Mouse (Mus musculus): ENCODE results near the gene Igll1. TPM values are rescaled to one million over a fixed set of nuclear protein-coding genes. Genes with fewer than 3 reads are reported as not detected.
A peak's percentile ranks its signal among the peaks of the same experiment; 100 is the strongest.

The Igll1 gene
- 0.18 TPM in 1 of 2 replicates, not detected in the other for polyA plus RNA-seq (2015; fragmentation: Nextera tagmentation; extraction: Ambion mirVana)

DNA sequence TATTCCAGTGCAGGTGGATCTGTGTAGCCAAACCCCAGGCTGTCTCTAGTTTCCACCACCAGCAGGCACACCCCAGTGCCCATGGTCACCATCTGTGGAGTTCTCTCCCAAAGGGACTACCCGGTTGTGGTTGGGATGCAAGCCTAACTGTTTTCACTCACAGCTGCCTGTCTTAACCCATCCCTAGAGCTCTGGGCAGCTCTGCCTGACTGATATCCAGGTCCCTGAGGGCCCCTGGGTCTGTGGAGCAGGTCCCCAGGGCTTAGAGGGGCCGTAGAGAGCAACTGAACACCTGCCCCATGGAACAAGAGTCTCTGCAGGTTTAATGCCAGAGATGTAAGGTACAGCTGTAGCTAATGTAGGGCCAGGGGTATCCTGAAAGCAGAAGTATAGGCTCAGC lies at the start of gene Igll1:
Gene Igll1, minus strand, starts transcription at position 8 of the 400 bp plus-strand sequence.
- Histone ChIP-seq H3K4me3 (no peak within 1 kb of the TSS), H3K4me1 (replicated peaks) (no peaks in the 10 kb centered on the region), H3K36me3 (no peaks in the 10 kb centered on the region), H3K9ac (no peak within 1 kb of the TSS), H3K9me3 (no peaks in the 10 kb centered on the region), H3K4me2 (no peak within 1 kb of the TSS), H3K27ac (replicated peaks) (no peak within 1 kb of the TSS), H3K27me3 (no peaks in the 10 kb centered on the region)
- WGBS: 78% methylated on average over 2 of the region's 2 CpGs
- no peak for ATAC-seq (ENCODE audit: low FRiP score, low read depth)

DNA sequence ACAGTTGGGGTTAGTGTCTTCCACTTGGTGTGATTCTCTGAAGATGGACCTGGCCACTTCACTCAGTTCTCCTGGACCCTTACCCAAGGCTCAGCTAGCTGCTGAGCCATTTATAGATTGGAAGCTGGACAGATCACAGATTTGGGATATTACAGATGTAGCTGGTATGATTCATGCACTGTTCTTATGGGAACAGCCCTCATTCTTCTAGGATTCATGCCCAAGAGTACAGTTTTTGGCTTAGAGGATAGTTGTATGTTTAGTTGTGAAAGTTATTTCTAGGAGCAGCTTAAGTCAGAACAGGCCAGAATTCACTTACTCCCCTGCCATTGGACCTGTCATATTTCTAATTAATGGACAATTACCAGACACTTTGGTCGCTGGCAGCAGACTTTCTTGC lies 49.7 kb upstream of the Igll1 start:
- no peaks in the 10 kb centered on the region for H3K9me3 ChIP-seq
- H3K27me3 ChIP-seq: no peaks in the 10 kb centered on the region
- H3K9ac ChIP-seq: no peak overlapping the region
- 77% methylated on average over 1 of the region's 1 CpGs for WGBS
- H3K27ac ChIP-seq (replicated peaks): no peak overlapping the region
- peaks cover 83% of the 10 kb centered on the region for H3K36me3 ChIP-seq
- no peak overlapping the region for H3K4me3 ChIP-seq
- ATAC-seq (ENCODE audit: low FRiP score, low read depth): no peak
- no peaks in the 10 kb centered on the region; the same call in 1 of the 2 replicates for H3K4me1 ChIP-seq (replicated peaks)
- no peak overlapping the region for H3K4me2 ChIP-seq

GRCm38 (mm10) chr16:16911641-16912597 lies 48.1 kb upstream of the Igll1 start:
- Histone ChIP-seq H3K36me3 (peaks cover 82% of the 10 kb centered on the region), H3K27ac (replicated peaks) (peak overlapping the region; percentile 66), H3K27me3 (no peaks in the 10 kb centered on the region), H3K9ac (no peak overlapping the region), H3K4me3 (no peak overlapping the region), H3K9me3 (no peaks in the 10 kb centered on the region), H3K4me2 (no peak overlapping the region), H3K4me1 (replicated peaks) (no peaks in the 10 kb centered on the region; the same call in 1 of the 2 replicates)
- WGBS: 24% methylated on average over 13 of the region's 13 CpGs
- peak; percentile 93 for ATAC-seq (ENCODE audit: low FRiP score, low read depth)

GRCm38 (mm10) chr16:16907799-16908198 lies 44.0 kb upstream of the Igll1 start:
- Histone ChIP-seq H3K27ac (replicated peaks) (peak overlapping the region; percentile 21; the same call in 1 of the 2 replicates), H3K36me3 (peaks cover 80% of the 10 kb centered on the region), H3K4me2 (no peak overlapping the region), H3K27me3 (no peaks in the 10 kb centered on the region), H3K9me3 (no peaks in the 10 kb centered on the region), H3K4me3 (no peak overlapping the region), H3K4me1 (replicated peaks) (no peaks in the 10 kb centered on the region; the same call in 1 of the 2 replicates), H3K9ac (no peak overlapping the region)
- no peak for ATAC-seq (ENCODE audit: low FRiP score, low read depth)
- 85% methylated on average over 6 of the region's 6 CpGs for WGBS

DNA sequence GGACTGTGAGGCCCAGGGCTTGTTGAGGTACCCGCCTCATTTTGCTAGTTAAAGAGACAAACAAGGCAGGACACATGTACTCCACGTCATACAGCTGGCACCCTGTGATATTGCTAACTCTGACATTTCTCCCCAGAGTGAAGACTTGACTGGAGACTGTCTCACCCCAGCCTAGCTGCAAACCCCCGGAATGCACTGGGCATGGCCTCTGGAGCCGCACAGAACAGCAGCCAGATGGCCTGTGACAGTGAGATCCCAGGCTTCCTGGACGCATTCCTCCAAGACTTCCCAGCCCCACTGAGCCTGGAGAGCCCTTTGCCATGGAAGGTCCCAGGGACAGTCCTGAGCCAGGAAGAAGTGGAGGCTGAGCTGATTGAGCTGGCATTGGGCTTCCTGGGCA lies 39.4 kb upstream of the Igll1 start:
- ATAC-seq (ENCODE audit: low FRiP score, low read depth): no peak
- Histone ChIP-seq H3K4me3 (no peak overlapping the region), H3K27me3 (no peaks in the 10 kb centered on the region), H3K4me2 (no peak overlapping the region), H3K4me1 (replicated peaks) (peaks cover 7% of the 10 kb centered on the region), H3K27ac (replicated peaks) (no peak overlapping the region), H3K36me3 (peaks cover 49% of the 10 kb centered on the region), H3K9me3 (no peaks in the 10 kb centered on the region), H3K9ac (no peak overlapping the region)
- 87% methylated on average over 5 of the region's 5 CpGs for WGBS

DNA sequence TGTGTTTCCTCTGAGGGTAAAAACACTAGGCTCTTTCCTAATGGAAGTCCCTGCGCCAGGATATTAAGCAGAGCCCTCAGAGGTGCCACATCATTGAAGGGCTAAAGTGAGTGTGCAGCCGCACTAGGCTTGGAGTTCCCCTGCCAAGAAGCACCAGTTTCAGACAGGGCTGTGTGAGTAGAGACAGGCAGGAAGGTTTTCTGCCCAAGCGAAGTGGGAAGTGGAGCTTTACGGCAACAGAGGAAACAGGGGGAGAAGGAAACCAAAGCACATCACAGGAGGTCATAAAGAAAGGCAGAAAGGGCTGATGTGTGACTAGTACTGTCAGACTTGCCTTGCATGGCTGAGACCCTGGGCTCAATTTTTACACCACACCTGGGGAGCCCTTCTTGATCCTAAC lies 38.5 kb upstream of the Igll1 start:
- H3K9me3 ChIP-seq: no peaks in the 10 kb centered on the region
- no peak for ATAC-seq (ENCODE audit: low FRiP score, low read depth)
- peaks cover 15% of the 10 kb centered on the region for H3K4me1 ChIP-seq (replicated peaks)
- no peak overlapping the region for H3K9ac ChIP-seq
- peaks cover 41% of the 10 kb centered on the region for H3K36me3 ChIP-seq
- H3K27ac ChIP-seq (replicated peaks): no peak overlapping the region
- H3K4me3 ChIP-seq: no peak overlapping the region
- no peak overlapping the region for H3K4me2 ChIP-seq
- WGBS: 92% methylated on average over 4 of the region's 4 CpGs
- no peaks in the 10 kb centered on the region for H3K27me3 ChIP-seq

DNA sequence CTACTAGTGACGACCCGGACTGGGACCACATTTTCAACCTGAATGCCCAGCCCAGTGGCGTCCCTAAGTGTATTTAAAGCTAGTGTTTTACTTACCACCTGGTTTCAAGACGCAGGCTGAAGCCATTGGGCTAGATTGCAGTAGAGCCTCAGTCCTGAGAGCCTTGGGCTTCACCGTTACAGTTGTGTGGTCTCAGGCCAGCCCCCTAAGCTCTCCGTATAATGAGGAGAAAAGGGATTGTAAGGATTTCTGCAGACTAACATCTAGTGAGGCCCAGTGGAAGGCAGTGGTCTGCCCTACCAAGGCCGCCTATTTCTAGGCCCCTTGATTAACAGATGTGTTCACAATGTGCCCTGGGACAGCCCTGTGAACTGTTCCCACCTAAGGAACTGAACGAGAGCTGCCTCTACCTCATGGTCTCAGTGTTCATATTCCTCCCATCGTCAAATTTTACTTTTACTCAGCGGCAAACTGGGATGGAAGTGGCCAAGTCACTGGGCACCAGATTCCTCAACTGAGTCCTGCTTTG lies 33.3 kb upstream of the Igll1 start:
- H3K9ac ChIP-seq: peak overlapping the region; percentile 85
- H3K27me3 ChIP-seq: no peaks in the 10 kb centered on the region
- ATAC-seq (ENCODE audit: low FRiP score, low read depth): no peak
- H3K4me2 ChIP-seq: peak overlapping the region; percentile 75
- peak overlapping the region; percentile 82 for H3K27ac ChIP-seq (replicated peaks)
- peaks cover 26% of the 10 kb centered on the region for H3K4me1 ChIP-seq (replicated peaks)
- H3K9me3 ChIP-seq: no peaks in the 10 kb centered on the region
- WGBS: 22% methylated on average over 10 of the region's 10 CpGs
- peaks cover 12% of the 10 kb centered on the region; the same call in 1 of the 2 replicates for H3K36me3 ChIP-seq
- H3K4me3 ChIP-seq: peak overlapping the region; percentile 61

DNA sequence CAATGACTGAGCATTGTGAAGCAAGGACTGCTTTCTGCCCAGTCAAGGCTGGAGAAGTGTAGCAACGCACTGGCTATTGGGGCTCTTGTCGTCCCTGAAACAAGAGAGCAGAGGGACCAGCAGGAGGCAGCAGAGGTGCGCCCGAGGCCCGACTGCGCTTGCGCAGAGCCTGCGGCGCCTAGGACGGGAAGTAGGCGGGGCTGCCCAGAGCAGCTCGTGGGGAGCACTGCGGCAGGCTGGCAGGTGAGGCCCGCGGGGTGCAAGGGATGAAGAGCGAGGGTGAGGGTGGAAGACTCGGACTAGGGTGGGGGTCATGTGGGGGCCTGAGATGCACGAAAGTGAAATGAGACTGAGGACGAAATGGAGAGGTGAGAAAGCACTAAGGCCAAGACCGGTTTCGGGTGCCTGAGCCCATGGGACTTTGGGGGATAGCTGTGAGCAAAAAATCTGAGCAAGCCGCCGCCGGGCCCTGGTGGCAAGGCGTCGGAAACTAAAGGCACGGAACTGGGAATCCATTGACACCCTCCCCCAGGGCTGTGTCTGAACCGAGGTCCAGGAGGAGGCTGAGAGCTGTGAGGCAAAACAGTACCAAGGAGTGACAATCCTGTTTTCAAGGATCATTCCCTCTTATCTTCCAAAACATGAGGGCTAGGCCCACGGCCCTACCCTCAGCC lies 32.7 kb upstream of the Igll1 start, which contains the start of gene Ppm1f:
Gene Ppm1f, plus strand, starts transcription at position 88 of the 674 bp plus-strand sequence.
- H3K4me1 ChIP-seq (replicated peaks): peaks cover 26% of the 10 kb centered on the region
- H3K36me3 ChIP-seq: peaks cover 16% of the 10 kb centered on the region
- ATAC-seq (ENCODE audit: low FRiP score, low read depth): peak; percentile 94
- H3K4me2 ChIP-seq: peak within 1 kb of the TSS; percentile 75
- peak within 1 kb of the TSS; percentile 85 for H3K9ac ChIP-seq
- under 1% methylated on average over 29 of the region's 29 CpGs for whole genome bisulfite sequencing
- H3K27ac ChIP-seq (replicated peaks): peak within 1 kb of the TSS; percentile 82
- no peaks in the 10 kb centered on the region for H3K9me3 ChIP-seq
- H3K4me3 ChIP-seq: peak within 1 kb of the TSS; percentile 61
- no peaks in the 10 kb centered on the region for H3K27me3 ChIP-seq

GRCm38 (mm10) chr16:16896015-16896381 lies 32.2 kb upstream of the Igll1 start:
- Histone ChIP-seq H3K27ac (replicated peaks) (peak overlapping the region; percentile 82), H3K4me1 (replicated peaks) (peaks cover 26% of the 10 kb centered on the region), H3K27me3 (no peaks in the 10 kb centered on the region), H3K4me2 (peak overlapping the region; percentile 75), H3K9me3 (no peaks in the 10 kb centered on the region), H3K4me3 (peak overlapping the region; percentile 61; the same call in 1 of the 2 replicates), H3K36me3 (peaks cover 20% of the 10 kb centered on the region), H3K9ac (no peak overlapping the region)
- no peak; the same call in 1 of the 2 replicates for ATAC-seq (ENCODE audit: low FRiP score, low read depth)
- WGBS: 20% methylated on average over 4 of the region's 4 CpGs

- ATAC-seq (ENCODE audit: low FRiP score, low read depth): no peak
- H3K27me3 ChIP-seq: no peaks in the 10 kb centered on the region
- H3K27ac ChIP-seq (replicated peaks): no peak overlapping the region
- H3K36me3 ChIP-seq: peaks cover 52% of the 10 kb centered on the region
- WGBS: 94% methylated on average over 7 of the region's 7 CpGs
- no peak overlapping the region for H3K4me3 ChIP-seq
- no peak overlapping the region for H3K4me2 ChIP-seq
- H3K9me3 ChIP-seq: no peaks in the 10 kb centered on the region
- H3K4me1 ChIP-seq (replicated peaks): peaks cover 11% of the 10 kb centered on the region
- no peak overlapping the region for H3K9ac ChIP-seq
Measured at GRCm38 (mm10) chr16:16892366-16892765, 28.6 kb upstream of the Igll1 start.

- WGBS: 100% methylated on average over 1 of the region's 1 CpGs
- Histone ChIP-seq H3K4me1 (replicated peaks) (no peaks in the 10 kb centered on the region), H3K4me3 (no peak overlapping the region), H3K27me3 (no peaks in the 10 kb centered on the region), H3K27ac (replicated peaks) (no peak overlapping the region), H3K36me3 (peaks cover 87% of the 10 kb centered on the region), H3K9ac (no peak overlapping the region), H3K9me3 (no peaks in the 10 kb centered on the region), H3K4me2 (no peak overlapping the region)
- ATAC-seq (ENCODE audit: low FRiP score, low read depth): no peak
Measured at GRCm38 (mm10) chr16:16888341-16888740, 24.6 kb upstream of the Igll1 start.

DNA sequence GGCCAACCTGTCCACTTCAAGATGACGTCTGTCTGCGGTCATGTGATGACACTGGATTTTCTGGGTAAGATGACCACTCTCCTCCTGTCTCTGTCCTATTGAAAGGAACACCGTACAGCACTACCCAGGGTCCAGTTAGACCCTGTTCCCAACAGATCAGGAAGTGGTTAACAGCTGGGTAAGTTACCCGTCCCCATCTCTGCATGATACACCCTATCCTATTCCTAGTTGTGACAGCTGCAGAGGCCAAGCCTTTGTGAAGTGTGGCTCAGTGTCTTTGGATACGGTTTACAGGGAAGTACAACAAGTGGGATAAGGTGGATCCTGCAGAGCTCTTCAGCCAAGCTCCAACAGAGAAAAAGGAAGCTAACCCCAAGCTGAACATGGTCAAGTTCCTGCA lies 15.2 kb upstream of the Igll1 start:
- ATAC-seq (ENCODE audit: low FRiP score, low read depth): no peak
- Histone ChIP-seq H3K4me3 (no peak overlapping the region), H3K36me3 (peaks cover 81% of the 10 kb centered on the region), H3K9ac (no peak overlapping the region), H3K27ac (replicated peaks) (no peak overlapping the region), H3K4me2 (no peak overlapping the region), H3K27me3 (no peaks in the 10 kb centered on the region), H3K4me1 (replicated peaks) (no peaks in the 10 kb centered on the region), H3K9me3 (no peaks in the 10 kb centered on the region)
- 94% methylated on average over 5 of the region's 5 CpGs for WGBS

Measured in hindbrain, embryonic 15.5 days (tissue).